Mouse (Mus musculus) lung, adult 2 months (tissue): ENCODE results near the gene Sh2d5.

Source experiments
- CTCF ChIP-seq: fragments of 200-500 bp; IDR thresholded peaks from 2 replicates; pipeline ENCODE4 v1.5.1; 2011; ENCODE audit warnings: mild to moderate bottlenecking, low read length, control low read depth; ENCODE audit not compliant: insufficient read depth
- POLR2A ChIP-seq: fragments of 200-500 bp; IDR thresholded peaks from 2 replicates; pipeline ENCODE4 v1.6.1; 2011; ENCODE audit warnings: low read depth, mild to moderate bottlenecking, control low read depth, low read length, borderline replicate concordance; ENCODE audit errors: extremely low read depth

DNA sequence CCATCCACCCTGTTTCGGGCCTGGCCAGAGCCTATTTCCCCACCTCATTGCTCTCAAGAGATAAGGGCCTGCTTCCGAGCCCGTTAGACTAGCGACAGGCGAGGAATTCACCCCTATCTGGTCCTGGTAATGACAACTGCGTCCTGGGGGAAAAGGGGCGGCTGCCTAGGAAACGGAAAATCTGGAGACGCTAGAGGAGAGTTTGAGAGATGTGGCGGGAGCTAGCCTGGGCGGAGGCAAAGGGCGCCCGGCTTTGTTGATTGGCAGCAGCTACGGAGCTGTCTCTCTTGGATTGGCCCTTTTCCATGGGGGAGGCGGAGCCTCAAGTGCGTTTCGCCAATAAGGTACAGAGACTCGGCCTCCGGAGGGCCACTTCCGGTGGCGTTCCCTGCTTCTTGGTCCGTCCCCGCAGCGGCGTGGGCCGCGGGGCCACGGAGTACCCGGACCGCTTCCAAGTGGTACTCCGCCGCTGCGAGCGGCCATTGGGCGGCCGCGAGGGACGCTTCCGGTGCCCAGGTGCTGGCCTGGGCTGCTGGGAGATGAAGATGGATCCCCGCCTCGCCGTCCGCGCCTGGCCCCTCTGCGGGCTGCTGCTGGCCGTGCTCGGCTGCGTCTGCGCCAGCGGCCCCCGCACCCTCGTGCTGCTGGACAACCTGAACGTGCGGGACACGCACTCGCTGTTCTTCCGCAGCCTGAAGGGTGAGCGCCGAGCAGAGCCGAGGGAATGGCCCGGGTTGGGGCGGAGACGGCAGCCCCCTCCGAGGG lies 54.3 kb downstream of the Sh2d5 start, which contains the start of gene Ddost:
- TF ChIP-seq POLR2A (0 out of 2 replicates have a peak, but pooled peaks have one; percentile 53), CTCF (no peak)
